Mouse (Mus musculus): Measurements from ENCODE around the gene Cyp2d26. TPM values are rescaled to one million over a fixed set of nuclear protein-coding genes. Genes with fewer than 3 reads are reported as not detected.
"Not testable (repeated sequence)": the region's sequence is repeated elsewhere in the genome, so short reads cannot be mapped to it uniquely, and the experiment has no call there.

Cyp2d26 gene
- polyA plus RNA-seq, 1 experiment from 2014 or later: not detected

- ATAC-seq (no peak), DNase-seq (ENCODE audit: low spot score) (no peak)
- Histone ChIP-seq H3K9ac (replicated peaks; ENCODE audit: low read depth) (no peak overlapping the region), H3K36me3 (ENCODE audit: insufficient read depth, low read length) (no peaks in the 10 kb centered on the region), H3K4me3 (ENCODE audit: low read depth, low read length) (no peak overlapping the region), H3K27ac (ENCODE audit: low read length) (no peak overlapping the region), H3K4me1 (ENCODE audit: insufficient read depth, low read depth, low read length) (no peaks in the 10 kb centered on the region), H3K27me3 (replicated peaks; ENCODE audit: insufficient read depth, low read length) (no peaks in the 10 kb centered on the region), H3K4me2 (replicated peaks; ENCODE audit: low read depth, low read length) (no peak overlapping the region), H3K9me3 (ENCODE audit: low read length) (no peaks in the 10 kb centered on the region)
- 59% methylated on average over 3 of the region's 3 CpGs for WGBS
- TF ChIP-seq EP300 (IDR thresholded peaks at IDR 0.05) (no peak), CTCF (IDR thresholded peaks at IDR 0.05) (no peak)
Measured at GRCm38 (mm10) chr15:82795936-82796440, 1.9 kb upstream of the Cyp2d26 start.

GRCm38 (mm10) chr15:82793868-82794267, 226 bp downstream of the Cyp2d26 start:
- H3K4me3 ChIP-seq (ENCODE audit: low read depth, low read length): no peak overlapping the region
- TF ChIP-seq CTCF (IDR thresholded peaks at IDR 0.05): no peak
- no peak for TF ChIP-seq EP300 (IDR thresholded peaks at IDR 0.05)
- no peaks in the 10 kb centered on the region for H3K27me3 ChIP-seq (replicated peaks; ENCODE audit: insufficient read depth, low read length)
- H3K4me2 ChIP-seq (replicated peaks; ENCODE audit: low read depth, low read length): no peak overlapping the region
- ATAC-seq: no peak
- no peak overlapping the region for H3K27ac ChIP-seq (ENCODE audit: low read length)
- H3K9ac ChIP-seq (replicated peaks; ENCODE audit: low read depth): no peak overlapping the region
- no peaks in the 10 kb centered on the region for H3K4me1 ChIP-seq (ENCODE audit: insufficient read depth, low read depth, low read length)
- H3K9me3 ChIP-seq (ENCODE audit: low read length): no peaks in the 10 kb centered on the region
- 76% methylated on average over 6 of the region's 6 CpGs for WGBS
- H3K36me3 ChIP-seq (ENCODE audit: insufficient read depth, low read length): no peaks in the 10 kb centered on the region
- no peak for DNase-seq (ENCODE audit: low spot score)

- ATAC-seq: no peak
- no peak for DNase-seq (ENCODE audit: low spot score)
- no peaks in the 10 kb centered on the region for H3K27me3 ChIP-seq (replicated peaks; ENCODE audit: insufficient read depth, low read length)
- no peak overlapping the region for H3K4me3 ChIP-seq (ENCODE audit: low read depth, low read length)
- no peak overlapping the region for H3K27ac ChIP-seq (ENCODE audit: low read length)
- H3K4me1 ChIP-seq (ENCODE audit: insufficient read depth, low read depth, low read length): no peaks in the 10 kb centered on the region
- no peak overlapping the region for H3K9ac ChIP-seq (replicated peaks; ENCODE audit: low read depth)
- WGBS: 53% methylated on average over 1 of the region's 1 CpGs
- TF ChIP-seq EP300 (IDR thresholded peaks at IDR 0.05) (no peak), CTCF (IDR thresholded peaks at IDR 0.05) (no peak)
- no peaks in the 10 kb centered on the region for H3K36me3 ChIP-seq (ENCODE audit: insufficient read depth, low read length)
- H3K4me2 ChIP-seq (replicated peaks; ENCODE audit: low read depth, low read length): no peak overlapping the region
- H3K9me3 ChIP-seq (ENCODE audit: low read length): no peaks in the 10 kb centered on the region
Measured at GRCm38 (mm10) chr15:82793454-82793853, 640 bp downstream of the Cyp2d26 start.

GRCm38 (mm10) chr15:82792566-82792965, 1.5 kb downstream of the Cyp2d26 start:
- ATAC-seq: no peak
- Histone ChIP-seq H3K4me2 (replicated peaks; ENCODE audit: low read depth, low read length) (no peak overlapping the region), H3K27me3 (replicated peaks; ENCODE audit: insufficient read depth, low read length) (no peaks in the 10 kb centered on the region), H3K9ac (replicated peaks; ENCODE audit: low read depth) (no peak overlapping the region), H3K9me3 (ENCODE audit: low read length) (no peaks in the 10 kb centered on the region), H3K4me1 (ENCODE audit: insufficient read depth, low read depth, low read length) (no peaks in the 10 kb centered on the region), H3K4me3 (ENCODE audit: low read depth, low read length) (no peak overlapping the region), H3K27ac (ENCODE audit: low read length) (no peak overlapping the region), H3K36me3 (ENCODE audit: insufficient read depth, low read length) (no peaks in the 10 kb centered on the region)
- DNase-seq (ENCODE audit: low spot score): no peak
- TF ChIP-seq CTCF (IDR thresholded peaks at IDR 0.05): no peak
- no peak for TF ChIP-seq EP300 (IDR thresholded peaks at IDR 0.05)
- 90% methylated on average over 11 of the region's 11 CpGs for WGBS

GRCm38 (mm10) chr15:82784581-82784980, 9.5 kb downstream of the Cyp2d26 start:
- no peaks in the 10 kb centered on the region for H3K4me1 ChIP-seq (ENCODE audit: insufficient read depth, low read depth, low read length)
- H3K27me3 ChIP-seq (replicated peaks; ENCODE audit: insufficient read depth, low read length): no peaks in the 10 kb centered on the region
- no peak overlapping the region for H3K9ac ChIP-seq (replicated peaks; ENCODE audit: low read depth)
- H3K36me3 ChIP-seq (ENCODE audit: insufficient read depth, low read length): no peaks in the 10 kb centered on the region
- no peak overlapping the region for H3K27ac ChIP-seq (ENCODE audit: low read length)
- DNase-seq (ENCODE audit: low spot score) (no peak), ATAC-seq (no peak)
- 74% methylated on average over 1 of the region's 1 CpGs for WGBS
- H3K4me3 ChIP-seq (ENCODE audit: low read depth, low read length): no peak overlapping the region
- no peak overlapping the region for H3K4me2 ChIP-seq (replicated peaks; ENCODE audit: low read depth, low read length)
- no peaks in the 10 kb centered on the region for H3K9me3 ChIP-seq (ENCODE audit: low read length)
- no peak for TF ChIP-seq EP300 (IDR thresholded peaks at IDR 0.05)
- TF ChIP-seq CTCF (IDR thresholded peaks at IDR 0.05): no peak

- ATAC-seq: no peak; the same call in 1 of the 2 replicates
- WGBS: 35% methylated on average over 1 of the region's 1 CpGs
Measured at GRCm38 (mm10) chr15:82783800-82784199, 10.3 kb downstream of the Cyp2d26 start.

GRCm38 (mm10) chr15:82777856-82778255, 16.2 kb downstream of the Cyp2d26 start:
- not testable (repeated sequence) for H3K27me3 ChIP-seq (replicated peaks; ENCODE audit: insufficient read depth, low read length); H3K27ac ChIP-seq (ENCODE audit: low read length); ATAC-seq; H3K36me3 ChIP-seq (ENCODE audit: insufficient read depth, low read length); H3K4me3 ChIP-seq (ENCODE audit: low read depth, low read length); H3K4me1 ChIP-seq (ENCODE audit: insufficient read depth, low read depth, low read length); H3K4me2 ChIP-seq (replicated peaks; ENCODE audit: low read depth, low read length); DNase-seq (ENCODE audit: low spot score); H3K9me3 ChIP-seq (ENCODE audit: low read length); H3K9ac ChIP-seq (replicated peaks; ENCODE audit: low read depth)
- 86% methylated on average over 5 of the region's 5 CpGs for WGBS

More at GRCm38 (mm10) chr15:82783800-82784199, 10.3 kb downstream of the Cyp2d26 start:
- Histone ChIP-seq H3K4me1 (ENCODE audit: insufficient read depth, low read depth, low read length) (no peaks in the 10 kb centered on the region), H3K4me3 (ENCODE audit: low read depth, low read length) (no peak overlapping the region), H3K9ac (replicated peaks; ENCODE audit: low read depth) (no peak overlapping the region), H3K27ac (ENCODE audit: low read length) (no peak overlapping the region), H3K36me3 (ENCODE audit: insufficient read depth, low read length) (no peaks in the 10 kb centered on the region), H3K4me2 (replicated peaks; ENCODE audit: low read depth, low read length) (no peak overlapping the region), H3K9me3 (ENCODE audit: low read length) (no peaks in the 10 kb centered on the region), H3K27me3 (replicated peaks; ENCODE audit: insufficient read depth, low read length) (no peaks in the 10 kb centered on the region)
- no peak for TF ChIP-seq EP300 (IDR thresholded peaks at IDR 0.05)
- no peak for TF ChIP-seq CTCF (IDR thresholded peaks at IDR 0.05)
- peak; percentile 7 for DNase-seq (ENCODE audit: low spot score)

Measured in lung, postnatal 0 days (tissue).